Mouse (Mus musculus) MEL (cell line): ENCODE results near the gene Capn9. TPM values are rescaled to one million over a fixed set of nuclear protein-coding genes. Genes with fewer than 3 reads are reported as not detected.

Experiments used
- DNase-seq: peaks from one replicate; pipeline ENCODE4 v3.0.0; 2011; ENCODE audit warnings: low read depth, low spot score
- H3K27ac ChIP-seq: 2 replicates; pipeline ENCODE4 v1.5.1; 2012; ENCODE audit warnings: low read depth, mild to moderate bottlenecking, control low read depth, low read length, moderate library complexity; ENCODE audit not compliant: control insufficient read depth
- H3K27me3 ChIP-seq, 2 experiments: fragments of 150-350 bp in 1 of 2; sonication (generic) in 1 of 2; 2 replicates each; pipeline ENCODE4 v1.6.1; 2012; ENCODE audit warnings: low read length in 2 of 2, mild to moderate bottlenecking in 2 of 2, improper control_type of control experiment in 1 of 2, moderate library complexity in 1 of 2; ENCODE audit not compliant: insufficient read depth in 2 of 2, control insufficient read depth in 1 of 2
- H3K36me3 ChIP-seq, 2 experiments: 2 replicates each; pipeline ENCODE4 v1.6.1; 2012 to 2014; ENCODE audit warnings: low read length in 2 of 2, improper control_type of control experiment in 1 of 2, inconsistent platforms in 1 of 2, mild to moderate bottlenecking in 1 of 2; ENCODE audit not compliant: insufficient read depth in 2 of 2, control insufficient read depth in 1 of 2
- H3K4me1 ChIP-seq, 2 experiments: fragments of 150-350 bp in 1 of 2; sonication (generic) in 1 of 2; 2 replicates each; pipeline ENCODE4 v1.6.1; 2012; ENCODE audit warnings: low read length in 2 of 2, improper control_type of control experiment in 1 of 2, mild to moderate bottlenecking in 1 of 2; ENCODE audit not compliant: insufficient read depth in 2 of 2, control insufficient read depth in 1 of 2
- H3K4me3 ChIP-seq, 2 experiments: fragments of 150-350 bp in 1 of 2; sonication (generic) in 1 of 2; 2 replicates each; pipeline ENCODE4 v1.5.1; 2012; ENCODE audit warnings: low read depth in 2 of 2, low read length in 2 of 2, mild to moderate bottlenecking in 2 of 2, moderate library complexity in 2 of 2, control low read depth in 1 of 2, improper control_type of control experiment in 1 of 2; ENCODE audit not compliant: control insufficient read depth in 1 of 2, insufficient read depth in 1 of 2
- H3K79me2 ChIP-seq: 2 replicates; pipeline ENCODE4 v1.6.1; 2012; ENCODE audit warnings: mild to moderate bottlenecking, low read length, moderate library complexity; ENCODE audit not compliant: control insufficient read depth, poor library complexity, insufficient read depth
- H3K9ac ChIP-seq: 2 replicates; pipeline ENCODE4 v1.6.1; 2012; ENCODE audit warnings: low read depth, mild to moderate bottlenecking, control low read depth, low read length, moderate library complexity; ENCODE audit not compliant: control insufficient read depth, poor library complexity, severe bottlenecking
- H3K9me3 ChIP-seq: fragments of 150-350 bp; sonication (generic); replicated peaks from 2 replicates; pipeline ENCODE4 v1.6.1; 2012; ENCODE audit warnings: mild to moderate bottlenecking, low read length, improper control_type of control experiment, moderate library complexity; ENCODE audit not compliant: insufficient read depth
- CTCF ChIP-seq, 3 experiments: IDR thresholded peaks in 2 of 3; conservative IDR thresholded peaks in 1 of 3; 2 replicates each; pipeline ENCODE4 v1.5.1; 2011 to 2012; ENCODE audit warnings: low read length in 3 of 3, low read depth in 2 of 3, mild to moderate bottlenecking in 2 of 3, improper control_type of control experiment in 1 of 3, inconsistent platforms in 1 of 3, mixed read lengths in 1 of 3, moderate library complexity in 1 of 3; ENCODE audit not compliant: control insufficient read depth in 1 of 3, insufficient read depth in 1 of 3, poor library complexity in 1 of 3, severe bottlenecking in 1 of 3
- GABPA ChIP-seq: IDR thresholded peaks from 2 replicates; pipeline ENCODE4 v1.6.1; 2012; ENCODE audit warnings: low read depth, mild to moderate bottlenecking, inconsistent platforms, low read length, improper control_type of control experiment, moderate library complexity
- GATA1 ChIP-seq: IDR thresholded peaks from 2 replicates; pipeline ENCODE4 v1.6.1; 2011; ENCODE audit warnings: low read depth, low read length, improper control_type of control experiment
- JUND ChIP-seq: IDR thresholded peaks from 2 replicates; pipeline ENCODE4 v1.6.1; 2011; ENCODE audit warnings: low read depth, mild to moderate bottlenecking, improper control_type of control experiment, low read length
- MAFK ChIP-seq: IDR thresholded peaks from 2 replicates; pipeline ENCODE4 v1.6.1; 2011; ENCODE audit warnings: low read depth, mild to moderate bottlenecking, low read length, improper control_type of control experiment, borderline replicate concordance
- MXI1 ChIP-seq: IDR thresholded peaks from 2 replicates; pipeline ENCODE4 v1.6.1; 2011; ENCODE audit warnings: mild to moderate bottlenecking, low read depth, low read length, improper control_type of control experiment
- POLR2AphosphoS5 ChIP-seq: IDR thresholded peaks from 2 replicates; pipeline ENCODE4 v1.6.1; 2012; ENCODE audit warnings: low read depth, borderline replicate concordance, mild to moderate bottlenecking, inconsistent platforms, low read length, moderate library complexity, mixed read lengths
- RCOR1 ChIP-seq: IDR thresholded peaks from 2 replicates; pipeline ENCODE4 v1.6.1; 2012; ENCODE audit warnings: low read depth, mild to moderate bottlenecking, inconsistent platforms, low read length, improper control_type of control experiment
- TCF12 ChIP-seq: IDR thresholded peaks from 2 replicates; pipeline ENCODE4 v1.6.1; 2014; ENCODE audit warnings: low read depth, mild to moderate bottlenecking, inconsistent platforms, low read length, improper control_type of control experiment, moderate library complexity
- UBTF ChIP-seq: IDR thresholded peaks from 2 replicates; pipeline ENCODE4 v1.6.1; 2012; ENCODE audit warnings: low read depth, mild to moderate bottlenecking, inconsistent platforms, low read length, improper control_type of control experiment, moderate library complexity, borderline replicate concordance; ENCODE audit not compliant: insufficient read depth
- ZKSCAN1 ChIP-seq: IDR thresholded peaks from 2 replicates; pipeline ENCODE4 v1.6.1; 2012; ENCODE audit warnings: low read depth, mild to moderate bottlenecking, inconsistent platforms, low read length, improper control_type of control experiment, moderate library complexity
- ZMIZ1 ChIP-seq: IDR thresholded peaks from 2 replicates; pipeline ENCODE4 v1.6.1; 2012; ENCODE audit warnings: low read depth, mild to moderate bottlenecking, inconsistent platforms, low read length, improper control_type of control experiment, moderate library complexity
- polyA plus RNA-seq, 2 experiments: library from polyadenylated mRNA; stranded (reverse) in 1 of 2; unstranded in 1 of 2; fragments of >175 nt in 1 of 2; fragments of >200 nt in 1 of 2; gene quantifications; 2 replicates each; pipeline versions ENCODE4 v1.2.1 to v1.2.4; 2012; ENCODE audit warnings: low replicate concordance in 2 of 2, low read depth in 1 of 2; ENCODE audit not compliant: insufficient read length in 2 of 2, insufficient read depth in 1 of 2, missing spikeins in 1 of 2
- total RNA-seq: library from RNA; depleted of rRNA; stranded (reverse); fragments of 300-350 nt; gene quantifications from 2 replicates; pipeline ENCODE4 v1.2.3, GENCODE M21; 2012

Gene Capn9
- total and polyA plus RNA-seq, 3 experiments = not detected

- Histone ChIP-seq H3K27me3 (no peaks in the 10 kb centered on the region), H3K9ac (no peak overlapping the region), H3K4me3 (no peak overlapping the region), H3K4me1 (no peaks in the 10 kb centered on the region), H3K79me2 (no peaks in the 10 kb centered on the region), H3K27ac (no peak overlapping the region), H3K36me3 (peaks cover 0 to 2% of the 10 kb centered on the region in 2 experiments; a peak in 1 of 4 replicates), H3K9me3 (no peaks in the 10 kb centered on the region)
- TF ChIP-seq MXI1 = no peak
- TF ChIP-seq ZKSCAN1 = no peak
- TF ChIP-seq ZMIZ1 = no peak
- TF ChIP-seq JUND = no peak
- TF ChIP-seq MAFK = no peak
- TF ChIP-seq RCOR1 = no peak
- TF ChIP-seq UBTF = no peak
- TF ChIP-seq GATA1 = no peak
- no peak for DNase-seq
These were observed 28.6 kb upstream of the Capn9 start for GRCm38 (mm10) chr8:124547269-124547668.

GRCm38 (mm10) chr8:124548187-124548586, 27.7 kb upstream of the Capn9 start:
- no peaks in the 10 kb centered on the region for H3K4me1 ChIP-seq
- no peaks in the 10 kb centered on the region for H3K27me3 ChIP-seq
- H3K27ac ChIP-seq = no peak overlapping the region
- no peak for DNase-seq
- H3K79me2 ChIP-seq = no peaks in the 10 kb centered on the region
- H3K36me3 ChIP-seq = peaks cover 0 to 1% of the 10 kb centered on the region in 2 experiments; a peak in 1 of 4 replicates
- no peak overlapping the region for H3K9ac ChIP-seq
- no peak for TF ChIP-seq TCF12
- TF ChIP-seq MAFK = no peak
- no peak for TF ChIP-seq POLR2AphosphoS5
- no peak for TF ChIP-seq CTCF (IDR thresholded peaks at IDR 0.05 in 2 of 3, conservative IDR thresholded peaks at IDR 0.05 in 1 of 3; ENCODE audit: control insufficient read depth in 1 of 3, insufficient read depth in 1 of 3, low read depth in 2 of 3, low read length in 3 of 3, poor library complexity in 1 of 3, severe bottlenecking in 1 of 3)
- TF ChIP-seq GABPA = no peak
- no peak overlapping the region for H3K4me3 ChIP-seq
- no peaks in the 10 kb centered on the region for H3K9me3 ChIP-seq

DNA sequence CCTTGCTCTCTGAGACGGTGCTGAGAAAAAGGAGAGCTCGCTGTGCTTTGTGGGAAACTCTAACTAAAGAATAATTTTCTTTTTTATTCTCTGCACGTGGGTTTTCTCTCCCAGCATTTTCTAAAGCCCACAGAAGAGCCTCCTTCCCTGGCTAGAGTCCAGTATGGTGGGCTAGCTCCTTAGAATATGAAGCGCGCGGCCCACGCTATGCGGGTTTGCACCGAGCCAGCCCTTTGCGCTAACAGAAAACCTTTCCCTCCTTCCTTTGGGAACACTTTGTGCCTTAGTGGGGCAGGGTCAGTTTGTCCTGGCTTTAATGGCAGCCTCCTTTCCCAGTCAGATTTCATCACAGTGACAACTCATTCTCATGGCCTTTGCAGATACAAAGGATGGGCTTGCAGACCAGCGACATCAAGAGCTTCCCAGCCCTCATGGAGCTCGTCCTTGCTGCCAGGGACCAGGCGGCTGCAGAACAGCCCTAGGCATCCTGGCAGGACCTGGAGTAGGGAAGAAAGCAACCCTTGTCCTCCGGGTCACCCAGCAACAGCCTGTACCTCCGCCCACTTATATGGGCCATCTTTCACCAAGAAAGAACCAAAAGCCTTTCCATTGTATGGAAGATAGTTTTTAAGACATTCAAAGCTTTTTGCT, 24.8 kb upstream of the Capn9 start:
- no peak for DNase-seq
- Histone ChIP-seq H3K36me3 (no peaks in the 10 kb centered on the region; a peak in 1 of 4 replicates), H3K9me3 (no peaks in the 10 kb centered on the region), H3K4me1 (no peaks in the 10 kb centered on the region), H3K9ac (no peak overlapping the region), H3K79me2 (no peaks in the 10 kb centered on the region), H3K4me3 (no peak overlapping the region), H3K27me3 (no peaks in the 10 kb centered on the region), H3K27ac (no peak overlapping the region)
- TF ChIP-seq ZKSCAN1 = no peak
